Mouse (Mus musculus) ovary, adult 18-20 months (tissue): Measurements from ENCODE around the gene Dnajc28.

Experiments
- DNase-seq: peaks from one replicate; pipeline ENCODE4 v3.0.0; 2022; ENCODE audit warnings: low spot score, mixed read lengths

Dnajc28 gene

DNA sequence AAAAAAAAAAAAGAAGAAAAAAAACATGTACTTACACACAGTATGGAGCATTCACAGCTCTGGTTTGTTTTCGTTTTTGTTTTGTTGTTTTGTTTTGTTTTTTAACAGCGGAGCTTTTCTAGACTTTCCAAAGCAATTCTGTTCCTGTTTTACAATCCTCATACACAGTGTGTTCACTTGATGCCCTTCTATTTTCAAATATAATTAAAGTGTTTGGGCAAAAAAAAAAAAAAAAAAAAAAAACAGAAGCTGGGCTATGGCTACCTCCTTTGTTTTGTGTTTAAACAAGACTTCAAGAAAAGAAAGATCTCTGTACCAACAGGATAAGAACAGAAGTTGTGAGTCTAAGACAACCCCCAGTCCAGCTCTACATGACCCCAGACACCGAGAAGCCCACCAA is 30.1 kb downstream of the Dnajc28 start:
- DNase-seq: no peak

GRCm38 (mm10) chr16:91587730-91588453 is 30.9 kb downstream of the Dnajc28 start:
- no peak for DNase-seq

GRCm38 (mm10) chr16:91586244-91586643 is 32.6 kb downstream of the Dnajc28 start:
- DNase-seq: no peak

DNA sequence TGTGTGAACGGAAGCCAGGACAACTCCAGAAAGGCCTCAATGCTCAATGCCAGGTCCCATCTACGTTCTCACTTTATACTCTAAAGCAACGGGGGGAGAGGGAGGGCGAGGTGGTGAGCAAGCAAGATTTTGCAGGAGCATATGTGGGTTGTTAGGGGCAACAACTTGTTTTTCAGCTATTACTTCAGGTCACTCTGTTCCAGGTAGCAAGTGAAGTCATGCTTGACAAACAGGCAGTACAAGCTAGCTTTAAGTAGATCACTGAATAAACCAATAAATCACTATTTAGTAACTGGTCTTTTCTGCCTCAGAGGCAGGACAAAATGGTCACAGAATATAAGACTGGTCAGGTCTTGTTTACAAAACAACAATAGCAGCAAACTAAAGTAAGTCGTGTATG is 33.2 kb downstream of the Dnajc28 start:
- DNase-seq: no peak

DNA sequence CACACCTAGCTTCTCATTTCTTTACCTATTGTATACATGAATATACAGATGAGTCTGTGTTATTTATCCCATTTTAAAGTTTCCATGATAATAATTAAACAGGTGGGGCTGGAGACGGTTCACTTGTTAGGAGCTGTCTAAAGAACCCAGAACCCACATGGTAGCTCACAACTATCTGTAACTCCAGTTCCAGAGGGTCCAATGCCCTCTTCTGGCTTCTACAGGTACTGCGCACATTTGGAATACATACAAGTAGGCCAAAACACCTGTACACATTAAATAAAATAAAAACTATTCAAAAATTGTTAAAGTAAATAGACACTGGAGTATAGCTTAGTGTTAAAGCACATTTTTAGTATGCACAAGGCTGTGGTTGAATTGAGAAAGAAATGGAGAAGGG is 36.5 kb downstream of the Dnajc28 start:
- DNase-seq: no peak

- no peak for DNase-seq
Observed at GRCm38 (mm10) chr16:91578980-91579720, 39.7 kb downstream of the Dnajc28 start.

GRCm38 (mm10) chr16:91575151-91575550 is 43.7 kb downstream of the Dnajc28 start:
- DNase-seq: no peak

DNA sequence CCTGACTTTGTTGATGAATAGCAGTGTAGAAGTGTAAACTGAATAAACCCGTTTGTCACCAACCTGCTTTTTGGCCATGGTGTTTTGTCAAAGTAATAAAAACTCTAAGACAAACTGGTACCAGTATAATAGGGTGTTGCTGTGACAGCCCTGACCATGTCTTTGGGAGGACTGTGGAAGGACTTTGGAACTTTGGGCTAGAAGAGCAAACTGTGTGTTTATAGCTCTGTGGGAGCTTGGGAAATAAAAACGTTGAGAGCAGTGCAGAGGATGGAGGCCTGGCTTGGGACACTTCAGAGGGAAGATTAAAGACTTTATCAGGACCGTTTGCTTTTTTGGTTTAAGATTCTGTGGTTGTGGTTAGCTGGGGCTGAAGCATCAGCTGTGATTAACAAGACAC is 47.7 kb downstream of the Dnajc28 start:
- no peak for DNase-seq

GRCm38 (mm10) chr16:91568960-91569359 is 49.9 kb downstream of the Dnajc28 start:
- no peak for DNase-seq

DNA sequence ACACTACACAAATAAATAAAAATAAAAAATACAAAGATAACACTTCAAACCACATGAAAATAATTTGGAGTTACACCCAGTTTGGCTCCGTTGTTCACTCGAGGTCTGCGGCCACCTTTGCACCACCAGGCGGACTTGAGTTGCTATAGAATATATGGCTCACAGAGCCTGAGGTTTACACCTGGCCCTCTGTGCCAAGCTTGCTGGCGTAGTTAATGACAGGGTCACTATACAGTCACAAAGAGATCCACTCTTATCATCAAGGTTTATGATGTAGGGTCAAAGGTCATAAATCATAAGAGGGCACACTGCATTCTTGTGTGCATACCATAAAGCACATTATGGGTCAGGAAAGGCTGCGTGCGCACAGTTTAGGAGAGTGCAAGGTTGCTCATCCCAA is 52.8 kb downstream of the Dnajc28 start:
- no peak for DNase-seq

- no peak for DNase-seq
Observed at GRCm38 (mm10) chr16:91565292-91565951, 53.4 kb downstream of the Dnajc28 start.

- no peak for DNase-seq
Observed at GRCm38 (mm10) chr16:91564580-91565291, 54.1 kb downstream of the Dnajc28 start.
